Mouse (Mus musculus) liver, embryonic 16.5 days (tissue): Measurements from ENCODE around the gene Atad1. TPM values are rescaled to one million over a fixed set of nuclear protein-coding genes. Genes with fewer than 3 reads are reported as not detected.
A peak's percentile ranks its signal among the peaks of the same experiment; 100 is the strongest.
"Not testable (repeated sequence)": the region's sequence is repeated elsewhere in the genome, so short reads cannot be mapped to it uniquely, and the experiment has no call there.

Experiments used
- ATAC-seq: fragments of 200-750 bp; cut with Nextera tagmentation; 2 replicates; pipeline ENCODE4 v1.8.0; 2017; ENCODE audit warnings: low read depth, mild to moderate bottlenecking, moderate number of reproducible peaks, moderate library complexity
- H3K27ac ChIP-seq: fragments of 300-500 bp; sonication (generic); 2 replicates; pipeline ENCODE4 v1.5.1; 2014; ENCODE audit warnings: mild to moderate bottlenecking, low read length
- H3K27me3 ChIP-seq: fragments of 300-500 bp; sonication (generic); 2 replicates; pipeline ENCODE4 v1.6.1; 2014; ENCODE audit warnings: low read depth, low read length, mixed read lengths; ENCODE audit not compliant: control insufficient read depth, insufficient read depth
- H3K36me3 ChIP-seq: fragments of 300-500 bp; sonication (generic); 2 replicates; pipeline ENCODE4 v1.6.1; 2014; ENCODE audit warnings: mild to moderate bottlenecking; ENCODE audit not compliant: control insufficient read depth, insufficient read depth
- H3K4me1 ChIP-seq: fragments of 300-500 bp; sonication (generic); 2 replicates; pipeline ENCODE4 v1.6.1; 2014; ENCODE audit warnings: low read depth, low read length, mixed read lengths; ENCODE audit not compliant: control insufficient read depth
- H3K4me2 ChIP-seq: fragments of 300-500 bp; sonication (generic); 2 replicates; pipeline ENCODE4 v1.6.1; 2014; ENCODE audit warnings: low read depth, low read length, mixed read lengths
- H3K4me3 ChIP-seq: fragments of 300-500 bp; sonication (generic); 2 replicates; pipeline ENCODE4 v1.5.1; 2014; ENCODE audit warnings: low read depth, mild to moderate bottlenecking, low read length
- H3K9ac ChIP-seq: fragments of 300-500 bp; sonication (generic); 2 replicates; pipeline ENCODE4 v1.6.1; 2014; ENCODE audit warnings: low read depth, low read length
- H3K9me3 ChIP-seq: fragments of 300-500 bp; sonication (generic); replicated peaks from 2 replicates; pipeline ENCODE4 v1.6.1; 2016; ENCODE audit warnings: low read length; ENCODE audit not compliant: control insufficient read depth
- whole genome bisulfite sequencing: fragments of 180-500 bp; shearing (Covaris S2); extraction: QIAGEN DNeasy Blood & Tissue Kit; methylation state at CpG from one replicate; pipeline ENCODE4 v1.1.7; 2014; ENCODE audit not compliant: insufficient replicate concordance; 5-methylcytosine and 5-hydroxymethylcytosine counted together
- polyA plus RNA-seq: library from polyadenylated mRNA; unstranded; fragments of >200 nt; fragmentation: Nextera tagmentation; extraction: Ambion mirVana; gene quantifications from 2 replicates; pipeline ENCODE4 v1.2.1, GENCODE M21; 2015

The Atad1 gene
- 20.8 and 21.6 TPM in 2 replicates for polyA plus RNA-seq

GRCm38 (mm10) chr19:32739686-32740085 lies at the start of gene Atad1:
Gene Atad1, minus strand, starts transcription at chr19:32739786.
- Histone ChIP-seq H3K36me3 (no peaks in the 10 kb centered on the region), H3K4me2 (no peak within 1 kb of the TSS), H3K27me3 (no peaks in the 10 kb centered on the region), H3K4me3 (no peak within 1 kb of the TSS), H3K9ac (no peak within 1 kb of the TSS), H3K9me3 (no peaks in the 10 kb centered on the region), H3K27ac (no peak within 1 kb of the TSS), H3K4me1 (no peaks in the 10 kb centered on the region)
- ATAC-seq = no peak
- WGBS = 65% methylated on average over 4 of the region's 4 CpGs

GRCm38 (mm10) chr19:32788016-32788415 lies 48.4 kb upstream of the Atad1 start:
- H3K36me3 ChIP-seq, H3K27ac ChIP-seq, H3K4me3 ChIP-seq, H3K27me3 ChIP-seq, H3K4me2 ChIP-seq, H3K4me1 ChIP-seq, H3K9ac ChIP-seq, H3K9me3 ChIP-seq, ATAC-seq: not testable (repeated sequence)
- 42% methylated on average over 3 of the region's 3 CpGs for WGBS

DNA sequence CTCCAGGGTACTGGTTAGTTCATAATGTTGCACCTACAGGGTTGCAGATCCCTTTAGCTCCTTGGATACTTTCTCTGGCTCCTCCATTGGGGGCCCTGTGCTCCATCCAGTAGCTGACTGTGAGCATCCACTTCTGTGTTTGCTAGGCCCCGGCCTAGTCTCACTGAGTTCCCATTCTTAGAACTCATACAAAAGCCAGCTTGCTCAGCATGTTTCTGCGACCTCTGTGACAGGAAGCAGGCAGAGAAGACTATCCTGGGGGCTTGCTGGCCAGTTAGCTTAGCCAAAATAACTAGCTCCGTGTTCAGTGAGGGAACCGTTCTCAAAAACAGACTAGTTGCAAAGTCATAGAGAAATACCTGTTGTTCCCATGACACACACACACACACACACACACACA lies 47.8 kb upstream of the Atad1 start:
- not testable (repeated sequence) for H3K27me3 ChIP-seq, H3K36me3 ChIP-seq, H3K9me3 ChIP-seq, H3K9ac ChIP-seq, H3K4me2 ChIP-seq, H3K27ac ChIP-seq, H3K4me3 ChIP-seq, ATAC-seq, H3K4me1 ChIP-seq
- WGBS = 22% methylated on average over 4 of the region's 4 CpGs

DNA sequence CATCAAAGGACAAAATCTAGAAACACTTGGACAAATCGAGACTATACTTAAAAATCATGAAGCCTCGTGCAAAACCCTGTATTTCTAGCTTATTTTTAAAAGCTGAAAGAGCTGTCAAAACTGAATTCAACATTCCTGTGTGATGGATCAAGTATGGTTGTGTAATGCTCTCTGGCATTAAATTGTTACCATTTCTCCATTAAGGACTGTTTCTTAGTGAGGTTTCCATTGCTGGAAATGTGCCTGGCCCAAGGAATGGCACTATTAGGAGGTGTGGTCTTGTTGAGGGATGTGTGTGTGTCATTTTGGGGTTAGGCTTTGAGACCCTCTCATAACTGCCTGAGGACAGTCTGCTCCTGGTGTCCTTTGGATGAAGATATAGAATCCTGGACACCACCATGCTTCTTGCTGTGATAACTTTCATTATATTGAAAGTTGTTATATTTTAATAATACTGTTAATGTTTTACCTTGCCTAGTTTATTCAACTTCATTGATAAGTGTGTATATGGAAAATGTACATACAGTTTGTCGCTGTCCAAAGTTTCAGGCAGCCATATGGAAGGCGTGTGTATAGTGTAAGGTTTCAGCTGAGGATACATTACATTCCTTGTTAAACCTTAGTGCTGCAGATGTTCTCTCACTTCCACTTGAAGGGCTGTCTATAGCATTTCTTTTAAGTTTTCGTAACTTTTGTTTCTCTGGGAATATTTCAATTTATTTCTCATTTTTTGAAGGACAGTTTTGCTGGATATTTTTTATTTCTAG lies 41.9 kb upstream of the Atad1 start:
- H3K9me3 ChIP-seq = no peaks in the 10 kb centered on the region
- ATAC-seq = no peak
- no peaks in the 10 kb centered on the region for H3K36me3 ChIP-seq
- no peak overlapping the region for H3K9ac ChIP-seq
- no peak overlapping the region for H3K27ac ChIP-seq
- H3K4me2 ChIP-seq = no peak overlapping the region
- no peak overlapping the region for H3K4me3 ChIP-seq
- H3K4me1 ChIP-seq = peaks cover 6% of the 10 kb centered on the region
- no peaks in the 10 kb centered on the region for H3K27me3 ChIP-seq
- WGBS = 72% methylated on average over 5 of the region's 5 CpGs

DNA sequence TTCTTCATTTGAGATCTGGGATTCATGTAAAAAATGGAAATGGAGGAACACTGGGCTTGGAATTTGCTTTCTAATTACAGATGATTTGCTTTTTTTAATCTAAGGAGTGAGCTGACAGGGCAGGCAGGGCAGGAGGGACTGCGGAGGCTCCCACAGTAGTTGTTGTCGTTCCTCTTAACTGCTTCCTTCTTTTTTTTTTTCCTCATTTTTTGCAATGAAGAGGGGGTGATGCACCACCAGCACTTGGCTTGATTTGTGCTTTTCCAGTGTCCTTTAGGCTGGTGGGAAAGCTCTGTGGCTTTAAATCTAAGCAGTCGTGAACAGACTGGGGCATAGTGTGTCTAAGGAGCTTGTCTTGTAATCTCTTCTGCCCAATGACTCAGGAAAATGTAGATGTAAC lies 39.5 kb upstream of the Atad1 start:
- H3K9ac ChIP-seq = no peak overlapping the region
- 37% methylated on average over 3 of the region's 3 CpGs for WGBS
- no peaks in the 10 kb centered on the region for H3K9me3 ChIP-seq
- H3K27me3 ChIP-seq = no peaks in the 10 kb centered on the region
- H3K4me3 ChIP-seq = no peak overlapping the region
- H3K4me2 ChIP-seq = no peak overlapping the region
- H3K27ac ChIP-seq = no peak overlapping the region
- H3K36me3 ChIP-seq = no peaks in the 10 kb centered on the region
- ATAC-seq = no peak
- H3K4me1 ChIP-seq = peaks cover 6% of the 10 kb centered on the region

GRCm38 (mm10) chr19:32778411-32778810 lies 38.8 kb upstream of the Atad1 start:
- H3K9ac ChIP-seq = no peak overlapping the region
- H3K27me3 ChIP-seq = no peaks in the 10 kb centered on the region
- H3K4me1 ChIP-seq = peaks cover 6% of the 10 kb centered on the region
- no peak overlapping the region for H3K4me3 ChIP-seq
- 12% methylated on average over 2 of the region's 2 CpGs for WGBS
- no peaks in the 10 kb centered on the region for H3K36me3 ChIP-seq
- no peak for ATAC-seq
- H3K27ac ChIP-seq = no peak overlapping the region
- no peak overlapping the region for H3K4me2 ChIP-seq
- no peaks in the 10 kb centered on the region for H3K9me3 ChIP-seq

DNA sequence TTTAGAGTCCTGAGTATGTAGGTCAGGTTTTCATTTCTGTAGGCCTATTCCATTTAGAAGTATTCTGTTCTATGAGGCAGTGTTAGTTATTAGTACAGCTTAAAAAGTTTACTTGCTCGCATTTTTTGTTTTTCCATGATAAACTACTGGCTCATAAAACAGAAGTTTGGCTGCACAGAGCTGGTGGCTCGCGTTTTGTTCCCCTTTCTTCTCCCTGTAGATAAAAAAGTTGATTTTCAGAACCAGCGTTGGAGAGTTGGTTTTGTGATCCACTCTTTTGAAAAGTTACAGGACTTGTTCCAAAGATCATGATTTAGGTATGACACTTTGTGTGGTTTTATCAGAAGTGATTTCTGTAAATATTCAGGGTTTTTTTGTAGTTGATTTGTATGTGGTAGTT lies 22.9 kb upstream of the Atad1 start:
- H3K9me3 ChIP-seq = no peaks in the 10 kb centered on the region
- 32% methylated on average over 4 of the region's 4 CpGs for WGBS
- H3K4me1 ChIP-seq = peaks cover 6% of the 10 kb centered on the region
- no peak overlapping the region for H3K4me3 ChIP-seq
- H3K36me3 ChIP-seq = no peaks in the 10 kb centered on the region
- ATAC-seq = no peak
- no peak overlapping the region for H3K9ac ChIP-seq
- H3K27me3 ChIP-seq = no peaks in the 10 kb centered on the region
- H3K4me2 ChIP-seq = no peak overlapping the region
- no peak overlapping the region for H3K27ac ChIP-seq

GRCm38 (mm10) chr19:32761162-32761561 lies 21.6 kb upstream of the Atad1 start:
- no peak overlapping the region for H3K4me3 ChIP-seq
- H3K36me3 ChIP-seq = no peaks in the 10 kb centered on the region
- H3K4me1 ChIP-seq = peaks cover 6% of the 10 kb centered on the region
- WGBS = 68% methylated on average over 4 of the region's 4 CpGs
- no peaks in the 10 kb centered on the region for H3K27me3 ChIP-seq
- H3K9ac ChIP-seq = no peak overlapping the region
- no peak overlapping the region for H3K4me2 ChIP-seq
- H3K9me3 ChIP-seq = no peaks in the 10 kb centered on the region
- no peak overlapping the region for H3K27ac ChIP-seq
- no peak for ATAC-seq

- WGBS = 31% methylated on average over 6 of the region's 6 CpGs
- Histone ChIP-seq H3K9ac (no peak overlapping the region), H3K9me3 (no peaks in the 10 kb centered on the region), H3K4me3 (no peak overlapping the region), H3K36me3 (no peaks in the 10 kb centered on the region), H3K4me1 (peaks cover 10% of the 10 kb centered on the region), H3K4me2 (peak overlapping the region; percentile 43), H3K27ac (no peak overlapping the region), H3K27me3 (no peaks in the 10 kb centered on the region)
- ATAC-seq = no peak
These were observed 20.9 kb upstream of the Atad1 start for GRCm38 (mm10) chr19:32760499-32760898.
